ENCODE assay signal across 17 mouse cellular contexts in genomic region chr13:73290206-73290605, GRCm38 (mm10). TPM values are rescaled to one million over a fixed set of nuclear protein-coding genes. Genes with fewer than 3 reads are reported as not detected.
DNase-seq lines count a peak whose midpoint lies in the region; ATAC-seq and TF ChIP-seq lines count a peak whose summit lies in the region.
"Had no signal": no experiment of that assay in that cellular context is flagged by ENCODE, and none has a peak within 500 bp of the region (broad histone marks: within the 10 kb centered on the region; RNA-seq: fewer than 3 reads in every experiment).

No protein-coding gene starts in this region.

- 57% methylated on average over 6 of the region's 6 CpGs for WGBS in liver, postnatal 0 days (ENCODE audit: insufficient replicate concordance)
- 63% methylated on average over 6 of the region's 6 CpGs for WGBS in liver, embryonic 12.5 days (ENCODE audit: insufficient replicate concordance)
- 68% methylated on average over 6 of the region's 6 CpGs for WGBS in heart, adult 2 months
- 59% methylated on average over 6 of the region's 6 CpGs for WGBS in heart, embryonic 16.5 days
- WGBS in stomach, embryonic 15.5 days: 65% methylated on average over 6 of the region's 6 CpGs

- no peak for TF ChIP-seq CTCF in liver, postnatal 0 days (IDR thresholded peaks at IDR 0.05; ENCODE audit: low read depth)
- TF ChIP-seq CTCF in heart, adult 2 months (IDR thresholded peaks at IDR 0.05): no peak

- TF ChIP-seq POLR2A in heart, adult 2 months (IDR thresholded peaks at IDR 0.05; ENCODE audit: insufficient read depth, low read depth, low read length): no peak; the same call in 1 of the 2 replicates

- no peak for TF ChIP-seq EP300 in liver, postnatal 0 days (IDR thresholded peaks at IDR 0.05; ENCODE audit: low read depth)
- peak; percentile 88 for TF ChIP-seq EP300 in heart, adult 2 months (IDR thresholded peaks at IDR 0.05; ENCODE audit: insufficient read depth, low read depth, low read length)

- no peaks in the 10 kb centered on the region for H3K36me3 ChIP-seq in liver, postnatal 0 days (replicated peaks; ENCODE audit: insufficient read depth, low read length)
- H3K36me3 ChIP-seq in liver, embryonic 12.5 days: no peaks in the 10 kb centered on the region
- H3K36me3 ChIP-seq in heart, adult 2 months (ENCODE audit: control insufficient read depth, insufficient read depth, low read length): no peaks in the 10 kb centered on the region
- no peaks in the 10 kb centered on the region; the same call in 1 of the 2 replicates for H3K36me3 ChIP-seq in heart, embryonic 16.5 days (ENCODE audit: control insufficient read depth, insufficient read depth)
- no peaks in the 10 kb centered on the region for H3K36me3 ChIP-seq in stomach, embryonic 15.5 days
- H3K36me3 ChIP-seq: embryonic facial prominence, embryonic 13.5 days; hindbrain, embryonic 12.5 days; limb, embryonic 13.5 days; midbrain, embryonic 15.5 days had no signal

- no peak overlapping the region for H3K9ac ChIP-seq in liver, postnatal 0 days (replicated peaks)
- H3K9ac ChIP-seq in liver, embryonic 12.5 days: no peak overlapping the region
- H3K9ac ChIP-seq in heart, adult 2 months (ENCODE audit: low read depth, low read length): no peak overlapping the region
- peak overlapping the region; percentile 50 for H3K9ac ChIP-seq in heart, embryonic 16.5 days (ENCODE audit: low read length)
- no peak overlapping the region for H3K9ac ChIP-seq in stomach, embryonic 15.5 days
- H3K9ac ChIP-seq: embryonic facial prominence, embryonic 13.5 days; forebrain, postnatal 0 days; hindbrain, embryonic 12.5 days; limb, embryonic 13.5 days; midbrain, embryonic 15.5 days had no signal

- H3K27ac ChIP-seq in liver, postnatal 0 days (ENCODE audit: low read depth): no peak overlapping the region
- H3K27ac ChIP-seq in liver, embryonic 12.5 days: no peak overlapping the region
- peak overlapping the region; percentile 69 for H3K27ac ChIP-seq in heart, adult 2 months
- H3K27ac ChIP-seq in heart, embryonic 16.5 days (ENCODE audit: low read length): peak overlapping the region; percentile 80
- peak overlapping the region; percentile 68 for H3K27ac ChIP-seq in stomach, embryonic 15.5 days
- H3K27ac ChIP-seq: embryonic facial prominence, embryonic 13.5 days; hindbrain, embryonic 12.5 days; kidney, postnatal 0 days; limb, embryonic 13.5 days; midbrain, embryonic 15.5 days had no signal

- no peaks in the 10 kb centered on the region for H3K79me2 ChIP-seq in heart, adult 2 months (replicated peaks; ENCODE audit: control insufficient read depth, insufficient read depth, low read length)

- H3K4me1 ChIP-seq in liver, postnatal 0 days (ENCODE audit: insufficient read depth): no peaks in the 10 kb centered on the region
- H3K4me1 ChIP-seq in liver, embryonic 12.5 days: no peaks in the 10 kb centered on the region
- H3K4me1 ChIP-seq in heart, adult 2 months (ENCODE audit: control insufficient read depth, insufficient read depth, low read length): peaks cover 4% of the 10 kb centered on the region; the same call in 1 of the 2 replicates
- peaks cover 30% of the 10 kb centered on the region for H3K4me1 ChIP-seq in heart, embryonic 16.5 days (ENCODE audit: control insufficient read depth, insufficient read depth, low read length)
- H3K4me1 ChIP-seq in stomach, embryonic 15.5 days: no peaks in the 10 kb centered on the region
- H3K4me1 ChIP-seq: embryonic facial prominence, embryonic 13.5 days; hindbrain, embryonic 12.5 days; limb, embryonic 13.5 days; midbrain, embryonic 15.5 days had no signal

- no peak for DNase-seq in liver, postnatal 0 days
- peak; percentile 58 to 77 for DNase-seq in heart, adult 2 months
- no peak for DNase-seq in natural killer cell, adult 2 months (ENCODE audit: low spot score in 2 of 2)
- DNase-seq in c-Kit-positive CD71-positive TER-119-positive erythroid progenitor cells, embryonic 14.5 days (ENCODE audit: low spot score): no peak
- DNase-seq: cerebellum, postnatal 36 days; forebrain, postnatal 0 days; layer of hippocampus, postnatal 36 days had no signal

- H3K27me3 ChIP-seq in liver, postnatal 0 days (ENCODE audit: insufficient read depth, low read length): no peaks in the 10 kb centered on the region
- H3K27me3 ChIP-seq in liver, embryonic 12.5 days (replicated peaks): 0 out of 2 replicates have a peak, but pooled peaks cover 15% of the 10 kb centered on the region
- H3K27me3 ChIP-seq in heart, adult 2 months (ENCODE audit: control insufficient read depth, insufficient read depth, low read length): no peaks in the 10 kb centered on the region
- no peaks in the 10 kb centered on the region for H3K27me3 ChIP-seq in heart, embryonic 16.5 days (ENCODE audit: control insufficient read depth, insufficient read depth, low read length)
- no peaks in the 10 kb centered on the region for H3K27me3 ChIP-seq in stomach, embryonic 15.5 days (replicated peaks)
- H3K27me3 ChIP-seq: midbrain, embryonic 15.5 days had no signal

- H3K9me3 ChIP-seq in liver, postnatal 0 days (ENCODE audit: low read length): no peaks in the 10 kb centered on the region
- no peaks in the 10 kb centered on the region for H3K9me3 ChIP-seq in liver, embryonic 12.5 days (replicated peaks)
- H3K9me3 ChIP-seq in heart, embryonic 16.5 days (replicated peaks; ENCODE audit: control insufficient read depth, low read length): peaks cover 4% of the 10 kb centered on the region; the same call in 1 of the 2 replicates
- no peaks in the 10 kb centered on the region for H3K9me3 ChIP-seq in stomach, embryonic 15.5 days
- H3K9me3 ChIP-seq: embryonic facial prominence, embryonic 13.5 days; limb, embryonic 13.5 days; midbrain, embryonic 15.5 days had no signal

- intact Hi-C loops in heart, adult 2 months (cut with DNase I): no loop called here

- no peak overlapping the region for H3K4me3 ChIP-seq in liver, postnatal 0 days (ENCODE audit: low read depth, low read length)
- H3K4me3 ChIP-seq in liver, embryonic 12.5 days: no peak overlapping the region
- no peak overlapping the region for H3K4me3 ChIP-seq in heart, adult 2 months
- no peak overlapping the region for H3K4me3 ChIP-seq in heart, embryonic 16.5 days (ENCODE audit: low read length)
- H3K4me3 ChIP-seq in stomach, embryonic 15.5 days (replicated peaks): no peak overlapping the region
- H3K4me3 ChIP-seq: embryonic facial prominence, embryonic 13.5 days; hindbrain, embryonic 12.5 days; limb, embryonic 13.5 days; midbrain, embryonic 15.5 days had no signal

- H3K4me2 ChIP-seq in liver, postnatal 0 days (ENCODE audit: low read depth, low read length): no peak overlapping the region
- no peak overlapping the region for H3K4me2 ChIP-seq in liver, embryonic 12.5 days
- no peak overlapping the region for H3K4me2 ChIP-seq in heart, embryonic 16.5 days (ENCODE audit: low read depth, low read length)
- H3K4me2 ChIP-seq in stomach, embryonic 15.5 days: no peak overlapping the region
- H3K4me2 ChIP-seq: embryonic facial prominence, embryonic 13.5 days; hindbrain, embryonic 12.5 days; limb, embryonic 13.5 days; midbrain, embryonic 15.5 days had no signal

- ATAC-seq in liver, postnatal 0 days: peak; percentile 56
- no peak for ATAC-seq in liver, embryonic 12.5 days
- ATAC-seq in heart, embryonic 16.5 days (replicated peaks; ENCODE audit: extremely low read depth, insufficient read depth, low FRiP score): peak; percentile 62
- peak; percentile 84 for ATAC-seq in stomach, embryonic 15.5 days (ENCODE audit: insufficient read depth, low FRiP score, low read depth)
- ATAC-seq: forebrain, postnatal 0 days; midbrain, embryonic 15.5 days had no signal

RNA-seq across cellular contexts. Expression of gene Irx4, which starts 29.9 kb away (rescaled TPM):
- polyA plus RNA-seq in liver, postnatal 0 days (2015; fragmentation: Nextera tagmentation; extraction: Ambion mirVana): not detected in 2 replicates
- polyA plus RNA-seq in liver, embryonic 12.5 days (2016; fragmentation: Nextera tagmentation; extraction: Ambion mirVana): 0.06 TPM in 1 of 2 replicates, not detected in the other
- 10 to 100 TPM; 26.5 to 30.9 TPM for total RNA-seq in heart, adult 2 months (2021)
- 15.6 and 19.8 TPM in 2 replicates for polyA plus RNA-seq in heart, adult 2 months (2012; rRNA removed)
- polyA plus RNA-seq in heart, embryonic 16.5 days (2015; fragmentation: Nextera tagmentation; extraction: Ambion mirVana): 42.2 and 50.2 TPM in 2 replicates
- polyA plus RNA-seq in stomach, embryonic 15.5 days (2015; fragmentation: Nextera tagmentation; extraction: Ambion mirVana): 0.12 and 0.19 TPM in 2 replicates
- total RNA-seq: adrenal gland, adult 18-20 months; forebrain, postnatal 0 days; layer of hippocampus, postnatal 36 days had no signal
- polyA plus RNA-seq: forebrain, postnatal 0 days; testis, adult 2 months had no signal

RNA-seq across cellular contexts. Expression of gene Mrpl36, which starts 38.1 kb away (rescaled TPM):
- 88.7 and 90.4 TPM in 2 replicates for polyA plus RNA-seq in liver, postnatal 0 days (2015; fragmentation: Nextera tagmentation; extraction: Ambion mirVana)
- polyA plus RNA-seq in liver, embryonic 12.5 days (2016; fragmentation: Nextera tagmentation; extraction: Ambion mirVana): 142 and 151 TPM in 2 replicates
- total RNA-seq in heart, adult 2 months (2021): 10 to 100 TPM; 53.3 to 57.8 TPM
- 75.4 and 81.8 TPM in 2 replicates for polyA plus RNA-seq in heart, adult 2 months (2012; rRNA removed)
- 138 TPM in 2 replicates for polyA plus RNA-seq in heart, embryonic 16.5 days (2015; fragmentation: Nextera tagmentation; extraction: Ambion mirVana)
- 137 TPM in 2 replicates for polyA plus RNA-seq in stomach, embryonic 15.5 days (2015; fragmentation: Nextera tagmentation; extraction: Ambion mirVana)

RNA-seq across cellular contexts. Expression of gene Ndufs6, which starts 38.1 kb away (rescaled TPM):
- polyA plus RNA-seq in liver, postnatal 0 days (2015; fragmentation: Nextera tagmentation; extraction: Ambion mirVana): 291 TPM in 2 replicates
- 300 and 310 TPM in 2 replicates for polyA plus RNA-seq in liver, embryonic 12.5 days (2016; fragmentation: Nextera tagmentation; extraction: Ambion mirVana)
- 1,000 to 10,000 TPM; 1,124 to 1,284 TPM for total RNA-seq in heart, adult 2 months (2021)
- polyA plus RNA-seq in heart, adult 2 months (2012; rRNA removed): 494 and 621 TPM in 2 replicates
- 798 and 819 TPM in 2 replicates for polyA plus RNA-seq in heart, embryonic 16.5 days (2015; fragmentation: Nextera tagmentation; extraction: Ambion mirVana)
- polyA plus RNA-seq in stomach, embryonic 15.5 days (2015; fragmentation: Nextera tagmentation; extraction: Ambion mirVana): 402 and 412 TPM in 2 replicates

Comparison
In these comparisons a context has a peak if more than half of its experiments do, and no peak if none do; other contexts are left out.
1. DNase-seq: peak in heart, adult 2 months (2 of 2); none in liver, postnatal 0 days (single experiment), natural killer cell, adult 2 months (0 of 2) and c-Kit-positive CD71-positive TER-119-positive erythroid progenitor cells, embryonic 14.5 days (single experiment).
2. H3K27ac ChIP-seq: peak in heart, adult 2 months (single experiment), heart, embryonic 16.5 days (single experiment) and stomach, embryonic 15.5 days (single experiment); none in liver, postnatal 0 days (single experiment) and liver, embryonic 12.5 days (single experiment).
3. RNA of gene Irx4, which starts 29.9 kb away (polyA plus RNA-seq): 42.2 to 50.2 TPM in heart, embryonic 16.5 days and 15.6 to 19.8 TPM in heart, adult 2 months; 0.12 to 0.19 TPM in stomach, embryonic 15.5 days, 0.06 TPM in liver, embryonic 12.5 days and not detected in liver, postnatal 0 days; every median in the first group is over 10 times any median in the second.